Mouse (Mus musculus) MEL (cell line): Measurements from ENCODE around the gene Prkag3.

Source experiments
- BHLHE40 ChIP-seq: IDR thresholded peaks from 2 replicates; pipeline ENCODE4 v1.6.1; 2012; ENCODE audit warnings: low read depth, mild to moderate bottlenecking, inconsistent platforms, low read length, improper control_type of control experiment, borderline replicate concordance
- CTCF ChIP-seq, 3 experiments: IDR thresholded peaks in 2 of 3; conservative IDR thresholded peaks in 1 of 3; 2 replicates each; pipeline ENCODE4 v1.5.1; 2011 to 2012; ENCODE audit warnings: low read length in 3 of 3, low read depth in 2 of 3, mild to moderate bottlenecking in 2 of 3, improper control_type of control experiment in 1 of 3, inconsistent platforms in 1 of 3, mixed read lengths in 1 of 3, moderate library complexity in 1 of 3; ENCODE audit not compliant: control insufficient read depth in 1 of 3, insufficient read depth in 1 of 3, poor library complexity in 1 of 3, severe bottlenecking in 1 of 3
- EP300 ChIP-seq, 2 experiments: IDR thresholded peaks; 2 replicates each; pipeline ENCODE4 v1.6.1; 2011; ENCODE audit warnings: improper control_type of control experiment in 2 of 2, low read length in 2 of 2, low read depth in 1 of 2, mild to moderate bottlenecking in 1 of 2
- ETS1 ChIP-seq: IDR thresholded peaks from 2 replicates; pipeline ENCODE4 v1.6.1; 2012; ENCODE audit warnings: low read depth, mild to moderate bottlenecking, inconsistent platforms, low read length, improper control_type of control experiment, moderate library complexity
- POLR2A ChIP-seq, 2 experiments: IDR thresholded peaks; 2 replicates each; pipeline ENCODE4 v1.6.1; 2011 to 2012; ENCODE audit warnings: low read length in 2 of 2, mild to moderate bottlenecking in 2 of 2, control low read depth in 1 of 2, improper control_type of control experiment in 1 of 2, low read depth in 1 of 2, moderate library complexity in 1 of 2; ENCODE audit not compliant: control insufficient read depth in 1 of 2, insufficient read depth in 1 of 2, poor library complexity in 1 of 2
- POLR2AphosphoS2 ChIP-seq: IDR thresholded peaks from 2 replicates; pipeline ENCODE4 v1.6.1; 2011; ENCODE audit warnings: low read length, improper control_type of control experiment
- ZC3H11A ChIP-seq: IDR thresholded peaks from 2 replicates; pipeline ENCODE4 v1.6.1; 2012; ENCODE audit warnings: low read depth, mild to moderate bottlenecking, inconsistent platforms, low read length, improper control_type of control experiment
- ZMIZ1 ChIP-seq: IDR thresholded peaks from 2 replicates; pipeline ENCODE4 v1.6.1; 2012; ENCODE audit warnings: low read depth, mild to moderate bottlenecking, inconsistent platforms, low read length, improper control_type of control experiment, moderate library complexity

DNA sequence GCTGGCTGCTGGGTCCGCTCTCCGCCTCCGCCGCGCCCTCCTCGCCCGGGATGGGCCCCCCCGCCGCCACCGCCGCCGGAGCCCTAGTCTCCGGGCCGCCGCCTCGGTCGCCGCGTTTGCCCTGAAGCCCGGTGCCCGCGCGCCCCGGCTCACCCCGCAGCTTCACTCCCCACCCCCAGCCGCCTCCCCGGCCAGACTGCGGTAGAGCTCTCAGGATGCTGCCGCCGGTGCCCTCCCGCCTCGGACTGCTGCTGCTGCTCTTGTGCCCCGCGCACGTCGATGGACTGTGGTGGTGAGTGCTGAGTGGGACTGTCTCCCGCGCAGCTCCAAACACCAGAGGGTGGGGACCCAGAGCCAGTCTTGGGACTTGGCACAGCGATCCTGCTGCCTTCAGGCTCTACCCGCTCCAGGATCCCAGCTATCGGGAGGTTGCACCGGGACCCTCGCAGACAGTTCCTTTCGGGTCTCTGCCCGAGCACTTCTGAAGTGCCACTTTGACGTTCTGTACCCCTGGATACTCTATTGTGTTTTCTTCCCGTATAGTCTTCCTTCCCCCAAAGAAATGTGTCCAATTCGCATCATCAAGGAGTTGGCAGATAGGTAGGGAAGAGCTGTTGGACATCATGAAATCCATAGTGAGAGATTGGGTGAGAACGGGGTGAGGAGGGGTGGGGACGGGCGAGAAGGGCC, 23.1 kb upstream of the Prkag3 start:
- no peak for TF ChIP-seq POLR2A (IDR thresholded peaks at IDR 0.05; ENCODE audit: control insufficient read depth in 1 of 2, insufficient read depth in 1 of 2, low read depth in 1 of 2, low read length in 2 of 2, poor library complexity in 1 of 2)
- TF ChIP-seq ETS1, result no peak
- TF ChIP-seq ZMIZ1, result no peak
- TF ChIP-seq POLR2AphosphoS2, result no peak
- TF ChIP-seq BHLHE40, result no peak
- TF ChIP-seq CTCF (IDR thresholded peaks at IDR 0.05 in 2 of 3, conservative IDR thresholded peaks at IDR 0.05 in 1 of 3; ENCODE audit: control insufficient read depth in 1 of 3, insufficient read depth in 1 of 3, low read depth in 2 of 3, low read length in 3 of 3, poor library complexity in 1 of 3, severe bottlenecking in 1 of 3), result no peak
- TF ChIP-seq EP300 (IDR thresholded peaks at IDR 0.05; ENCODE audit: low read depth in 1 of 2, low read length in 2 of 2), result no peak
- TF ChIP-seq ZC3H11A, result no peak
